Mouse (Mus musculus) layer of hippocampus, adult 9-11 months (tissue): ENCODE measurements at regions not wholly inside any gene's neighbourhood (a gene's known extent, or its start where the extent isn't known, plus 50 kb on each side); places are given as distances from the start of the nearest gene placed in this dataset.

Source experiments
- DNase-seq: peaks from one replicate; pipeline ENCODE4 v3.0.0; 2022

- DNase-seq: peak; percentile 67
Measured at GRCm38 (mm10) chr7:75063816-75064215, 245.2 kb downstream of the Sv2b start.

DNA sequence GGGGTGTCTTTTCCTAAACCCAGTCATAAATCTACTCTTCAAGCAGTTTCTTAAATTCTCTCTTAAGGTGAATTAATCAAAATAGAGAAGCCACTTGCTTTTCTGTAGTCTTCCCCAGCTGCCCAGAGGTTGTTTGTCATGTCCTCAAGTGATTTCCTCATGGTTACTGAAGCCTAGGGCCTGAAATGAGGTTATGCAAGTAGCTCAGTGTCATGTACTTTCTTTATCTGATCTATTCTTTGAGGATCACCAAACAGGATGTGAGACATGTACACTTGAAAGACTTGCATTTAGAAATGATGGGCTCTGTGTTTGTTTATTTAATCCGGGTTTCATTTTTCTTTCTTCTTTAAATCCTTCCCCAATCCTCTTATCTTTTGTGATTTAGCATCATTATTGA, 258.8 kb downstream of the Sv2b start:
- no peak for DNase-seq

DNA sequence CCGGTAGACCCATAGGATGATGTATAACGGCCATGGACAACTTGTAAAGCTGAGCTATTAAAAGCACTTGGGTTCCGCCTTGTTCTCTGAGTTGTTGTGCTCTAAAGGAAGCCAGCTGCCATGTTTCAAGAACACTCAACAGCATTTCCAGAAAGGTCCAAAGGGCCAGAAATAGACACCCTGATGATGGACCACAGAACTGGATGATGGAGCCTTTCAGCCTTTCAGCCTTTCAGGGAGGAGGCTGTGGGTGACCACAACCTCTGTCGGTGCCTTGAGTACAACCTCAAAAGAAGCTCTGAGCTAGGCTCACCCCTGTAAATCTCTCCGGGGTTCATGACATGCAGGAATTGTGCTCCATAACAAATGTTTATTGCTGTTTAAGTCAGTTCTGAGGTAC, 259.3 kb downstream of the Sv2b start:
- no peak for DNase-seq

DNA sequence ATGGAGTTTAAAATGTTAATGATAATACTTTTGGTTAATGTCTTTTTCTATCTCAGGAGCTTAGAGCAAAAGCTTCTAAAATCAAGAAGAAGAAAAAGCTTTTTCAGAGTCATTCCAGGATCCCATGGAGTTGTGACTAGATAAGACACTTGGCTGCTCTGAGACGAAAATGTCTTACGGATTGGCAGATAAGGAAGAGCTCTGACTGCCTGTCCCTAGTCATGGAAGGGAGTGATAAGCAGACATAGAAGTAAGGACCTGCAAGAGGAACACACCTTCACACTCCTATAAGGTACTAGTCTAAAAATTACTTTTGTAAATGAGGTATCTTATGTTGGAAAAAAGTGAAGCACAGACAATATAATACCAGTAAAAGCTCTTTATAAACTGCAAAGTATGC, 260.2 kb downstream of the Sv2b start:
- DNase-seq: no peak

GRCm38 (mm10) chr7:75047827-75048226, 261.2 kb downstream of the Sv2b start:
- peak; percentile 18 for DNase-seq

- DNase-seq: no peak
Measured at GRCm38 (mm10) chr7:75040871-75041270, 268.2 kb downstream of the Sv2b start.

- DNase-seq: no peak
Measured at GRCm38 (mm10) chr7:75026191-75026590, 282.9 kb downstream of the Sv2b start.

DNA sequence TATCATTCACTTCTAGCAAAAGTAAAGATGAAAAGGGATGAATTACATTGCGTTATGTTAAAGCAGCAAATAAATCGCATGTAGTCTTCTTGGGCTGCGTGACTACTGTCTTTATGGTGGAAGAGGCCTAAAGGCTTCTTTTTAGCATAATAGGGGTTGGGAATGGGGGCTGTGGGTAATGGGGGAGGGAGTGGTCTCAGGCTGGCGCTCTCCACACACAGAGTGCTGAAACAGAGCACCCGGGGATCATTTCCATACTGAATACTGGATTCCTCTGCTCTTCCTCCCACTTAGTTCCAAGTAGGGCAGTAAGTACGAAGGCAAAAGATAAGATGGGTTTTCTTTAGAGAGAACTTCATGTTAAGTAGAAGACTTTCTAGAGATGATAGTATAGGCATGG, 287.1 kb downstream of the Sv2b start:
- no peak for DNase-seq

DNA sequence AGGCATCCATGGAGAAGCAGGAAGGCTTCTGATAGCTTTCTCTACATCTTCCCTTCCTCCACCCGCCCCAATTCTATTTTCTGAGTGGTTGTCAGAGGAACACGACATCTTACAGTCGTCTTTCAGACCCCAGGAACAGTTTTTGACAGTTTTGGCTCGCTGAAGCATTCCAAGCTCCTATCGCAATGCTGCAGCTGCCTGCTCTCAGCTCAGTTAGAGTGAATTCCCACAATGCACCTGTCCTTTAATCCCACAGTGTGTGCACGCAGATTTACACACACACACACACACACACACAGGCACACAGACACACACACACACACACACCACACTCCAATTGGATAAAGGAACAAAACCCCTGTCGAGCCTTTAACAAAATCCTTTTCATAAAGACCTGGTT, 290.4 kb downstream of the Sv2b start:
- DNase-seq: no peak

DNA sequence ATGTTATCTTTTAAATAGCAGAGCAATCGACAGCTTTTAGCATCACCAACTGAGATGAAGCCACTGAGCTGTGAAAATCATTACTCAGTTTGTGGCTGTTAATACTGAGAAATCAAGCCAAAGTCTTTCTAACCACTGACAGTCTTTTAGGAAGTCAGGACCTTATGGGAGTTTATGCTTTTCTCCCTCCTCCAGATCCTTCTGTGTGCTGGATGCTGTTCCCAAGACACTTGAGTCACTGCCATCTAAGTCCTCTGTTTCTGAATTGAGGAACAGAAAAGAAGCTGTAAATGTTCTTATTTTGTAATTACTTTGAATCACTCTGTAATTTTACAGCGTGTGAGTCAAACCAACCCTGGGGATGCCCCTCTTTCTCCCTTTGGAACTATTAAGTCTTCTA, 300.6 kb downstream of the Sv2b start:
- peak; percentile 11 for DNase-seq

DNA sequence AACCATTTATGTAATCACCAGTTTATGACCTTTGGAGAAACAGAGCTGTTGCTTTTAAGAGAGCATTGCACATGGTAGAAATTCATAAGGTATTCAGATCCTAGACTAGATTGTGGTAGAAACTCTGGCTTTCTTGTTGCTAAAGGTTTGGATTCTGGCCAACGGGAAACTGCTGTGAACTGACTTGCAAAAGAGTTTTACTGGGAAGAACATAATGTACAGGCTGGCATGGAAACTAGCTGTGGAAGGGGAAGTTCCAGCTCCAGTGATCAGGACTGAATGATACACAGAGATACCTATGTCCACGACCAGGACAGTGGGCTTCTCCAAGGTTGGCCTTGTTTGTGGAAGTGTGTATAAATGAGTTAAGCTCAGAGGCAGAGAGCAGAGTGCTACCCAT, 318.9 kb downstream of the Sv2b start:
- DNase-seq: no peak

DNA sequence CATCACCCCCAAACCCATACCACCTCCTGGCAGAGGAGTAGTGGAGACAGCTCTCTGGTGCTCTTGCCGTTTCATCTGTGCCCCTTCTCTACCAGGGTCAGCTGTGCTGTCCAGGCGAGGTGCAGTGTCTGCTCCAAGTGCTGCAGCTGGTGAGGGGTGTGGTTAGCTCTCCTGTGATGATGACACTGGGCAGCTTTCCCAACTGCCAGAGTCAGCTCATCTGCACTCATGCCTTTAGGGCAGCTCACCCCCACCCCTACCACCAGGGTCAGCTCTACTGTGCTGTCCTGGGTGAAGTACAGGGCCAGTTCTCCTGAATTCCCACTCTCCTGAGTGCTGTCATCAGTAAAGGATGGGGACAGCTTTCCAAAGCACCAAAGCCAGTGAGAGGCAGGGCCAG, 329.6 kb downstream of the Sv2b start:
- DNase-seq: no peak

DNA sequence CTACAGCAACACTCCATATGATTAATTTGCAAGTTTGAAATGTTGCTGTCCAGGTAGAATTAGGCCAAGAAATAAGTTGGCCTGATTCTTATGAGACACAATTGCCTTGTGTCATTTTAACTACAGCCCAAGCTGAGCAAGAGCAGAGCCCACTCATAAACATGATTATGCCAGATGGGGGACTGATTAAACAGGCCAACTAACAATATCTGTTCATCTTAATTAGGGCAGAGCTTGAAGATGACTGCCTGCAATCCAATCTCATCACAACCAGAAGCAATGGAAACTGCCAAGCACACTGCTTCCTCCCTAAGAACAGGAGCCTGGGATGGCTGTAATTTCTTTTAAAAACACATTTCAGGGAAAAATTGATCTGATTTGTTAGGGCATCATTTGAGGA, 333.1 kb downstream of the Sv2b start:
- peak; percentile 14 for DNase-seq

DNA sequence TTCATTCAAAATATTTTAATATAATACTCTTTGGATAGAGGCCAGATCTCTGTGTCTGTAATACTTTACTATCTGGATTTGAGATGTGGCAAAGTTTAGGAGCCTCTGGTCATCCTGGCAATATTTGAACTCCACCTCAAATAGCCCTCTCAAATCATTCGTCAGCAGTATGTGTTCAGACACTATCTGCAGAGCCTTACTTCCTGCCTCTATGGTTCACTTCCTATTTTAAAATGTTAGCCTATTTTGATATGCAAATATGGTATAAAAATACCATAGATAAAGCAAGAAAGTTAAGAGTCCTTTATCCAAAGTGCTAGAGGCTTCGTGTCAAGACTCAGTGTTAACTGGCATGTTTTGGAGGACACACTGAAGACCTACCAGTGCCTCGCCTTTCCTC, 334.6 kb downstream of the Sv2b start:
- no peak for DNase-seq

- DNase-seq: peak; percentile 15
Measured at GRCm38 (mm10) chr7:74944421-74945098, 364.5 kb downstream of the Sv2b start.

GRCm38 (mm10) chr7:74942917-74943316, 366.1 kb downstream of the Sv2b start:
- DNase-seq: peak; percentile 31

- no peak for DNase-seq
Measured at GRCm38 (mm10) chr7:74942146-74942545, 366.9 kb downstream of the Sv2b start.

DNA sequence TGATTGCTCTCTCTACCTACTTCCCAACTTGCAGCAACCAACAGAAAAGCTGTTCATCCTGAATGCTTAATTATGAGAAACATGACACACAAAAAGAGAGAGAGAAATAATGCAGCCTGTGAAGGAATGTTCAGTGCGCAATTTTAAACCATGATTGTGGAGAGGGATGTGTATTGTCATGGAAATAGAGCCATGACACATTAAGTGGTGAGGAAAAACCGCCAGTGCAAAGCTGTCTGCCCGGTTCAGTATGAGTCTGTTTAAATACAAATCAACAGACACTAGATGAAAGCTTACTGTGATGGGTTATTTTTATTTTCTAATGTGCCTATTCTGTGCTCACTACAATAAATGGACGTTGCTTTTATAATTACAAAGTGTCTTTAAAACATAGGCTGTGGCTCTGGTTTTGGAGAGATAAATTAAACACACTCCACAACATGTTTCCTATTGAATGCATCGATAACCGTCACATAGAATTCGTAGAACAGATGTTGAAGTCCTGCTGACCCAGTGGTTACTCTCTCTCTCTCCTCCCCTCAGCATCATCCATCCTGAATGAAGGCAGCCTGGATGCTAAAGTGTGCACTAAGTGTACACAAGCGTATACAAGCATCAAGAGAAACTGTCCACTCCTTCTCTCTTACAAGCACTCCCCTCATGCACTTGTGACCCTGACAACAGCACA, 374.7 kb upstream of the Slco3a1 start:
- DNase-seq: no peak

DNA sequence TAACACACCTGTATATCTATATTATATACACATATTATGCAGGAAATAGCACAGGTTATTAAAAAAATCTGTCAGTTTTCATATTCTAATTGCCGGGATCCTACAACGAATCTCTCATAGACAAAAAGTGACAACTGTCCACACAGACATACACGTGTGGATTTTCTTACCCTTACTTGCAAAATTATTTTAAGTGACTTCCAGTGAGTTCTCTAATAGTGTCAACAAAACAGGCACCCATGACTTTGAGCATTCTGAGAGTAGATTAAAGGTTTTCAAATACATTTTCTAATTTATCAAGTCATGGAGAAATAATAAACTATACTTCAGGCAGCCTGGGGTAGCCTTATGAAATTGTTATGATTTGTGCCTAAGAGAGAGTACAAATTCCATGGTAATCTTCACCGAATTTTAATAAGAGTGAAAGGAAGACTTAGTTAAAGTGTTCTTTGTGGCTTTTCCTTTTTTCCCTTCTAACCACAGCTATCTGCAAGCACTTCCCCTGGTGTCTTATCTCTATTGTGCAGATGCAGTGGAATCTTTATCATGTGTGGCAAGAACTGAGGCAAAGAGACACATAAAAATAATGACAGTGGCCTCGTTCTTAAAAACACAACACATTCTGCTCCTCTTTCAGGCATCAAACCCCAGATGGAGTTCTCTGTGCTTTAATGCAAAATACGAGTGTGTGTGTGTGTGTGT, 373.8 kb upstream of the Slco3a1 start:
- DNase-seq: no peak

GRCm38 (mm10) chr7:74926729-74927128, 372.1 kb upstream of the Slco3a1 start:
- DNase-seq: no peak

DNA sequence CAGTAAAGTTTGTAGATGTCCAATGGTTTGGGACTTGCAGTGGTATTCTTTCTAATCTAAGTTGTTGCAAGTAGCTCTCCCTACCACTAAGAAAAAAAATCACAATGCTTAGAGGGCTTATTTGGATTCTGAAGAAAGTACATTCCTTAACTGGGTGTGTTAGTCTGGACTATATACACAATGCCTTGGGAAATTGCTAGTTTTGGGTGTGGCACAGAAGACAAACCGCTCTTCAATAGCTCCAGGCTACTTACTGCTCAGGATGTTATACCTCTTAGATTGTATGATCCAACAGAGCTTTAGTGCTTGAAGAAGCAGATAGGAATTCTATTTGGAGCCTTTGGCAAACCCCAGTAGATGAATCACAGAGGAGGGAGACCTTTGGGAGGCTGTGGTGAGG, 369.6 kb upstream of the Slco3a1 start:
- no peak for DNase-seq

- no peak for DNase-seq
Measured at GRCm38 (mm10) chr7:74908311-74908962, 353.9 kb upstream of the Slco3a1 start.

DNA sequence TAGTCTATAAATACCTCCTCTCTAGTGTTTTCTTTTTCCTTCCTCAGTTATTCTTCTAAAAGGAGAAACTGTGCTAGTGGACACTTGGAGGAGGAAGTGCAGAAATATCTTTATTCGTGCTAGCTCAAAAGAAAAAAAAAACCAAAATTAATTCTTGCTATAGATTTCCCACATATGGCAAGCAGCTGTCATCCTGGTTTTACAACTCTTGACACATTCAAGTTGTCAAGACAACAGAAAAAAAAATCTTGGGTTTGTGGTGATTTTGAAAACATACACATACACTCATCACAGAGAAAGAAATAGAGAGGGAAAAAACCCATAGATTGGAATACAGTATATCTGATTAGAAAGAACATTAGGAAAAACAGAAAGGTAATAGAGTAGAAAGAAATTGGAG, 352.8 kb upstream of the Slco3a1 start:
- DNase-seq: no peak

DNA sequence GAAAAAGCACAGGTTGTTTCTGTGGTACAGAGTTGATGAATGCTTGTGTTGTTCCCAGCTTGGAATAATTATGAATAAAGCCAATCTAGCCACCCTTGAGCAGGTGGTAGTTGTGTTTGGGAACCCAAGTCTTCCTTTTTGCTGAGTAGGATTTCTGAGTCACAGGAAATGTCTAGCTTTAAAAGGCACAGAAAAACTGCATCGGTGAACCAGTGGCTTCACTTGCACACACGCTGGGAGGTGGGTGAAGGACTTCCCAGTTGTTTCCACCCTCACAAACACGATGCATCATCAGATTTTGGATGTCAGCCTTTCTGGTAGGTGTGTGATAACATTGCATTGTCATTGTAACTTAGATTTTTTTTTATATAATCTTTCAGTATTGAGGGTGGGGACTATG, 322.9 kb upstream of the Slco3a1 start:
- peak; percentile 16 for DNase-seq
